Mouse (Mus musculus) lung, postnatal 0 days (tissue): ENCODE measurements around the gene Sparc. TPM values are rescaled to one million over a fixed set of nuclear protein-coding genes. Genes with fewer than 3 reads are reported as not detected.

ENCODE experiments used
- ATAC-seq: fragments of 200-750 bp; cut with Nextera tagmentation; 2 replicates; pipeline ENCODE4 v1.8.0; 2017; ENCODE audit warnings: moderate library complexity
- DNase-seq: peaks from one replicate; pipeline ENCODE4 v3.0.0-alpha.2; 2016; ENCODE audit warnings: low spot score
- H3K27ac ChIP-seq: fragments of 300-500 bp; sonication (generic); 2 replicates; pipeline ENCODE4 v1.5.1; 2014; ENCODE audit warnings: antibody characterized with exemption, mild to moderate bottlenecking, low read length, mixed read lengths
- H3K27me3 ChIP-seq: fragments of 300-500 bp; sonication (generic); replicated peaks from 2 replicates; pipeline ENCODE4 v1.6.1; 2014; ENCODE audit warnings: low read length, mixed read lengths; ENCODE audit not compliant: insufficient read depth
- H3K36me3 ChIP-seq: fragments of 300-500 bp; sonication (generic); 2 replicates; pipeline ENCODE4 v1.6.1; 2014; ENCODE audit warnings: low read length, mixed read lengths; ENCODE audit not compliant: insufficient read depth
- H3K4me1 ChIP-seq: fragments of 300-500 bp; sonication (generic); 2 replicates; pipeline ENCODE4 v1.6.1; 2014; ENCODE audit warnings: antibody characterized with exemption, low read depth, low read length, mixed read lengths; ENCODE audit not compliant: insufficient read depth
- H3K4me2 ChIP-seq: fragments of 300-500 bp; sonication (generic); replicated peaks from 2 replicates; pipeline ENCODE4 v1.6.1; 2014; ENCODE audit warnings: low read depth, mild to moderate bottlenecking, low read length, moderate library complexity, mixed read lengths
- H3K4me3 ChIP-seq: fragments of 300-500 bp; sonication (generic); 2 replicates; pipeline ENCODE4 v1.5.1; 2014; ENCODE audit warnings: low read depth, low read length
- H3K9ac ChIP-seq: fragments of 300-500 bp; sonication (generic); replicated peaks from 2 replicates; pipeline ENCODE4 v1.6.1; 2014; ENCODE audit warnings: low read depth, mild to moderate bottlenecking
- H3K9me3 ChIP-seq: fragments of 300-500 bp; sonication (generic); 2 replicates; pipeline ENCODE4 v1.6.1; 2016; ENCODE audit warnings: low read length, mixed read lengths
- CTCF ChIP-seq: IDR thresholded peaks from 2 replicates; pipeline ENCODE4 v1.5.1; 2016; ENCODE audit warnings: antibody characterized with exemption, mild to moderate bottlenecking
- EP300 ChIP-seq: IDR thresholded peaks from 2 replicates; pipeline ENCODE4 v1.6.1; 2016; ENCODE audit warnings: antibody characterized with exemption, mild to moderate bottlenecking, control low read depth
- WGBS: fragments of 180-500 bp; shearing (Covaris S2); extraction: QIAGEN DNeasy Blood & Tissue Kit; methylation state at CpG from one replicate; pipeline ENCODE4 v1.1.7; 2014; 5-methylcytosine and 5-hydroxymethylcytosine counted together
- polyA plus RNA-seq: library from polyadenylated mRNA; unstranded; fragments of >200 nt; fragmentation: Nextera tagmentation; extraction: Ambion mirVana; gene quantifications from 2 replicates; pipeline ENCODE4 v1.2.1, GENCODE M21; 2015

Gene Sparc
- polyA plus RNA-seq, 1 experiment from 2014 or later: 3,486 TPM

DNA sequence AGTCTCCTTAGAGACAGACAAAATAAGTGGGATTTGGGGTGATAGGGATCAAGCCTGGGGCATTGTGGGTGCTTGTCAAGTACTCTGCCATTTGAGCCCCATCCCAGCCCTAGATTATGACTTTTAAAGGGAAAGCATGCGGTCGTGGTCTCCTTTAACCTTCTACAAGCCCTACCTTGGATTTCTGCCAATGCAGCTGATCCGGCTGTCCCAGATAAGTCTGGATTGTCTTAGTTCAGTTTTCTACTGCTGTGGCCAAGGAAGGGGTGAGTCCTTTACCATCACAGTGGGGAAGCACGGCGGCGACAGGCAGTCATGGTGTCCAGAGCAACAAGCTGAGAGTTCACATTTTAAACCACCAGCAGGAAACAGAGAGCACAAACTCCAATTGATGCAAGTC lies 42.1 kb downstream of the Sparc start:
- Histone ChIP-seq H3K4me2 (no peak overlapping the region), H3K36me3 (no peaks in the 10 kb centered on the region), H3K27me3 (no peaks in the 10 kb centered on the region), H3K4me1 (peaks cover 4% of the 10 kb centered on the region; the same call in 1 of the 2 replicates), H3K9me3 (no peaks in the 10 kb centered on the region), H3K9ac (no peak overlapping the region), H3K4me3 (no peak overlapping the region), H3K27ac (no peak overlapping the region)
- WGBS: 21% methylated on average over 6 of the region's 6 CpGs
- ATAC-seq (no peak), DNase-seq (no peak)
- TF ChIP-seq EP300 (no peak), CTCF (no peak)

DNA sequence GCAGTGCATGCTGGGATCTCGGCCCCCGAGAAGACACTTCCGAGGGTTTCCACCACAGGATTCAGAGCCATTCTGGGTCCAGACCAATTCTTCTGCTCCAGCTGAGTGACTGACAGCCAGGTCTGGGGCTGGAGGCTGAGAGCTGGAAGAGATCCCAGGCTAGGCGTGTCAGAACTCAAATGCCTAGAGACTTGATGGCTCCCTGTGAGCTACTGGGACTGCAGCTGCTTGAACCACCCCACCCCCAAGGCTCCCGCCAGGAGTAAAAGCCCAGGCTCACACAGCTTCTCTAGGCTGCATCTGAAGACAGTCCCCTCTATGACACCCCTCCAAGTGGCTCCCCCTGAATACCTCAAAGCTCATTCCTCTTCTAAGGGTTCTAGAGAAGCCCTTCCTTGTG lies 44.6 kb downstream of the Sparc start:
- WGBS: 21% methylated on average over 5 of the region's 5 CpGs
- DNase-seq: peak; percentile 88
- peak; percentile 82 for ATAC-seq
- H3K36me3 ChIP-seq: no peaks in the 10 kb centered on the region
- H3K4me2 ChIP-seq: no peak overlapping the region
- H3K27ac ChIP-seq: no peak overlapping the region
- H3K27me3 ChIP-seq: no peaks in the 10 kb centered on the region
- H3K9ac ChIP-seq: no peak overlapping the region
- H3K4me3 ChIP-seq: no peak overlapping the region
- no peak for TF ChIP-seq EP300
- TF ChIP-seq CTCF: no peak
- no peaks in the 10 kb centered on the region for H3K9me3 ChIP-seq
- H3K4me1 ChIP-seq: peaks cover 4% of the 10 kb centered on the region; the same call in 1 of the 2 replicates

DNA sequence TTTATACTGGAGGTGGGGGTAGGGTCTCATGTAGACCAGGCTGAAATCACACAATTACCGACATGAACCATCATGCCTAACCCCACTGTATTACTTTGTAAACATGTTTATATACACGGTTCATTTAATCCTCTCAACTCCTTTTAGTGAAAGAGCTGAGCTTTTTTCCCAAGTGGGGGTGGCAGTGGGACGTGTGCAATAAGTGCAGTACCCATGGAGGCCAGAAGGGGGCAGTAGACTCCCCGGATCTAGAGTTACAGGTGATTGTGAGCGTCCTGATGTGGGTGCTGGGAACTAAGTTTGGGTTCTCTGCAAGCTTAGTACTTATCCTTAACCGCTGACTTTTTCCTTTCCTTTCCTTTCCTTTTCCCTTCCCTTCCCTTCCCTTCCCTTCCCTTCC lies 49.1 kb downstream of the Sparc start:
- Histone ChIP-seq H3K4me1 (no peaks in the 10 kb centered on the region), H3K27ac (no peak overlapping the region), H3K36me3 (no peaks in the 10 kb centered on the region), H3K4me2 (no peak overlapping the region), H3K9me3 (no peaks in the 10 kb centered on the region), H3K9ac (no peak overlapping the region), H3K27me3 (no peaks in the 10 kb centered on the region), H3K4me3 (no peak overlapping the region)
- WGBS: 51% methylated on average over 6 of the region's 6 CpGs
- DNase-seq (no peak), ATAC-seq (no peak)
- TF ChIP-seq EP300 (no peak), CTCF (peak; percentile 56)

DNA sequence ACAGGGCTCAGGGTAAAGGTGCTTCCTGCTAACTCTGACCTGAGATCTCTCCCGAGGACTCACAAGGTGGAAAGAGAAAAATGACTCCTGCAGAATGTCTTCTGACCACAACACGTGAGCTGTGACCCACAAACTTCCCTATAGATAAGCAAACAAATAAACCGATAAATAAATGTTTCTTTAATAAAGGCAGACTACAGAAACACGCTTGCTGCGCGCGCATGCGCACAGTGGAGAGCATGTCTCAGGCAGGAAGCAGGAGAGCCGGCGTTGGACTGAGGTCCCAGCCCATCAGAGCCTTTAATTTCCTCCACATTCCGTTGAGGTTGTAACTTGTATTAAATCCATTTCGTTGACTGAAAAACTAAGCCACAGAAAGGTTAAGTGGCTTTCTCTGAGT lies 49.6 kb downstream of the Sparc start:
- WGBS: 77% methylated on average over 12 of the region's 12 CpGs
- TF ChIP-seq EP300 (no peak), CTCF (no peak)
- H3K27ac ChIP-seq: no peak overlapping the region

DNA sequence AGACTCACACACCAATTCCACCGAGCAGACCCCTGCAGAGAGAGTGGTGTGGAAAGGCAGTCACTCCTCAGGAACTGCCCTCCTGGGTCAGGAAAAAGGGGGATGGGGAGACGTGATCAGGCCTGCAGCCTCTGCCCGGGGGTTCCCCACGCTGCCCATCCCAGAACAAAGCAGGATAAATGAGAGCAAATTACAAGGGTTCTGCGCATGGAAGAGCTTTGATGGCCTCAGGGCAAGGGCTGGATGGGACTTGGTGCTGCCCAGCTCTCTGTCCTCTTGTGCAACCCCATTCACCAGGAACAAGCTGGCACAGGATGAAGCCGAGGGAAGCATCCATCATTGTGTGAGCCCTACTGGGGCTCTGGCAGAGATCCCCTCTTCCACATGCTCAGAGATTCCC lies 51.0 kb downstream of the Sparc start:
- H3K36me3 ChIP-seq: no peaks in the 10 kb centered on the region
- no peaks in the 10 kb centered on the region; the same call in 1 of the 2 replicates for H3K4me1 ChIP-seq
- H3K27me3 ChIP-seq: no peaks in the 10 kb centered on the region
- 67% methylated on average over 6 of the region's 6 CpGs for WGBS
- no peak for TF ChIP-seq EP300
- no peak for TF ChIP-seq CTCF
- DNase-seq (no peak), ATAC-seq (no peak)
- no peak overlapping the region for H3K4me3 ChIP-seq
- no peak overlapping the region for H3K4me2 ChIP-seq
- no peak overlapping the region for H3K27ac ChIP-seq
- no peaks in the 10 kb centered on the region for H3K9me3 ChIP-seq
- H3K9ac ChIP-seq: no peak overlapping the region

More for the DNA sequence above, 49.6 kb downstream of the Sparc start:
- Histone ChIP-seq H3K4me2 (no peak overlapping the region), H3K36me3 (no peaks in the 10 kb centered on the region), H3K27me3 (no peaks in the 10 kb centered on the region), H3K9ac (no peak overlapping the region), H3K4me1 (no peaks in the 10 kb centered on the region), H3K4me3 (no peak overlapping the region), H3K9me3 (no peaks in the 10 kb centered on the region)
- no peak for ATAC-seq
- DNase-seq: no peak

DNA sequence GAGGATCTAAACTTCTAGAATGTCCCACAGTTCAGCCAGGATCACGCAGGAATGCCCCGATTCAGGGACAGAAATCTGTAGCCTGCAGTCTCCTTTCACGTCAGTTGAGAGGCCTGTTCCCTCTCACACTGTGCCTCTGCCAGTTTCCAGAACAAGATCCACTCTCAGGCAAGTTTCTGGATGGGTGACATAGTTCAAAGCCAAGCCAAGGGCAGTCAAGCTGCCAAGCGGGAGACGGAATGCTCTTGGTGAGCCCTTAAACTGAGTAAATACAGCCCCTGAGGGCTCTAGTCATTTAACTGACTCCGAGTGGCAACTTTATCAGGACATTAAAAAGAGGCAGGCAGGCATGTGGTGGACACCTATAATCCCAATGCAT lies 53.9 kb downstream of the Sparc start:
- Histone ChIP-seq H3K27me3 (no peaks in the 10 kb centered on the region), H3K4me3 (no peak overlapping the region), H3K4me1 (no peaks in the 10 kb centered on the region; the same call in 1 of the 2 replicates), H3K36me3 (no peaks in the 10 kb centered on the region), H3K9me3 (no peaks in the 10 kb centered on the region), H3K27ac (peak overlapping the region; percentile 87), H3K4me2 (no peak overlapping the region), H3K9ac (no peak overlapping the region)
- peak; percentile 94 for ATAC-seq
- DNase-seq: peak; percentile 89
- peak; percentile 79 for TF ChIP-seq EP300
- no peak for TF ChIP-seq CTCF
- 35% methylated on average over 6 of the region's 6 CpGs for WGBS
